ENCODE assay signal across 15 mouse cellular contexts in the genomic region with DNA sequence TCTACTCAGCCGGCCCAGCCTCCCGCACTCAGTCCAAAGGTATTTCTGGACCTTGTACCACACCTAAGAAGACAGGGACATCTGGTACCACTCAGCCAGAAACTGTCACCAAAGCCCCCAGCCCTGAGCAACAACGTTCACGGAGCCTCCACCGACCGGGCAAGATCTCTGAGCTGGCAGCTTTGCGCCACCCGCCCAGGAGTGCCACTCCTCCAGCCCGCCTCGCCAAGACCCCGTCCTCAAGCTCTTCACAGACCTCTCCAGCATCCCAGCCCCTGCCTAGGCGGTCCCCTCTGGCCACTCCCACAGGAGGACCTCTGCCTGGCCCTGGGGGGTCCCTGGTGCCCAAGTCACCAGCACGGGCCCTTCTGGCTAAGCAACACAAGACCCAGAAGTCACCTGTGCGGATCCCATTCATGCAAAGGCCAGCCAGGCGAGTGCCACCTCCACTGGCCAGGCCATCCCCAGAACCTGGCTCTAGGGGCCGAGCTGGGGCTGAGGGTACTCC. TPM values are rescaled to one million over a fixed set of nuclear protein-coding genes. Genes with fewer than 3 reads are reported as not detected.
DNase-seq lines count a peak whose midpoint lies in the region; ATAC-seq and TF ChIP-seq lines count a peak whose summit lies in the region.
"Had no signal": no experiment of that assay in that cellular context is flagged by ENCODE, and none has a peak within 500 bp of the region (broad histone marks: within the 10 kb centered on the region; RNA-seq: fewer than 3 reads in every experiment).

No protein-coding gene starts in this region.

- H3K4me2 ChIP-seq in hindbrain, embryonic 13.5 days, result no peak overlapping the region
- no peak overlapping the region for H3K4me2 ChIP-seq in hindbrain, embryonic 14.5 days (replicated peaks)
- H3K4me2 ChIP-seq in hindbrain, postnatal 0 days (ENCODE audit: low read depth, low read length), result no peak overlapping the region
- H3K4me2 ChIP-seq: forebrain, embryonic 12.5 days had no signal

- H3K4me3 ChIP-seq in hindbrain, embryonic 13.5 days, result no peak overlapping the region
- H3K4me3 ChIP-seq in hindbrain, embryonic 14.5 days (replicated peaks; ENCODE audit: low read length), result no peak overlapping the region
- peak overlapping the region; percentile 31 to 50; a peak in 1 of 4 replicates for H3K4me3 ChIP-seq in ES-E14 (ENCODE audit: insufficient read depth in 1 of 2, low read depth in 1 of 2, low read length in 2 of 2, poor library complexity in 1 of 2, severe bottlenecking in 1 of 2)
- H3K4me3 ChIP-seq in hindbrain, postnatal 0 days (ENCODE audit: low read length), result no peak overlapping the region
- H3K4me3 ChIP-seq: forebrain, embryonic 12.5 days; gastrocnemius, adult 2 months; heart, embryonic 15.5 days had no signal

- H3K27ac ChIP-seq in hindbrain, embryonic 13.5 days, result no peak overlapping the region
- H3K27ac ChIP-seq in hindbrain, embryonic 14.5 days, result no peak overlapping the region
- no peak overlapping the region for H3K27ac ChIP-seq in ES-E14 (ENCODE audit: insufficient read depth, low read depth, low read length, poor library complexity, severe bottlenecking)
- no peak overlapping the region for H3K27ac ChIP-seq in hindbrain, postnatal 0 days
- H3K27ac ChIP-seq: forebrain, embryonic 12.5 days; heart, embryonic 15.5 days; kidney, postnatal 0 days; liver, embryonic 14.5 days had no signal

- H3K27me3 ChIP-seq in hindbrain, embryonic 13.5 days, result peaks cover 3% of the 10 kb centered on the region; the same call in 1 of the 2 replicates
- no peaks in the 10 kb centered on the region for H3K27me3 ChIP-seq in hindbrain, embryonic 14.5 days (ENCODE audit: control insufficient read depth, insufficient read depth, low read length)
- H3K27me3 ChIP-seq in hindbrain, postnatal 0 days (ENCODE audit: insufficient read depth, low read length), result no peaks in the 10 kb centered on the region

- H3K9ac ChIP-seq in hindbrain, embryonic 13.5 days, result peak overlapping the region; percentile 19
- no peak overlapping the region for H3K9ac ChIP-seq in hindbrain, embryonic 14.5 days
- H3K9ac ChIP-seq in ES-E14 (ENCODE audit: insufficient read depth, low read depth, low read length, poor library complexity, severe bottlenecking), result no peak overlapping the region
- H3K9ac ChIP-seq in hindbrain, postnatal 0 days (replicated peaks; ENCODE audit: low read length), result 0 out of 2 replicates have a peak overlapping the region, but pooled peaks have one; percentile 9
- H3K9ac ChIP-seq: forebrain, embryonic 12.5 days; heart, embryonic 15.5 days; liver, embryonic 14.5 days had no signal

- no peak for ATAC-seq in hindbrain, embryonic 13.5 days (ENCODE audit: low FRiP score)
- no peak for ATAC-seq in hindbrain, embryonic 14.5 days (ENCODE audit: low FRiP score)
- no peak for ATAC-seq in hindbrain, postnatal 0 days

- in situ Hi-C loops in ES-E14 (cut with MboI; ENCODE audit: low sequenced_read_pairs in 2 of 2, unreplicated experiment in 2 of 2), result no loop called here

- peaks cover 73% of the 10 kb centered on the region for H3K4me1 ChIP-seq in hindbrain, embryonic 13.5 days (replicated peaks)
- peaks cover 5% of the 10 kb centered on the region for H3K4me1 ChIP-seq in hindbrain, embryonic 14.5 days (replicated peaks; ENCODE audit: control insufficient read depth, insufficient read depth, low read length)
- peaks cover 0 to 24% of the 10 kb centered on the region in 2 experiments; a peak in 2 of 4 replicates for H3K4me1 ChIP-seq in ES-E14 (ENCODE audit: control insufficient read depth in 2 of 2, insufficient read depth in 2 of 2, low read length in 2 of 2, poor library complexity in 1 of 2)
- H3K4me1 ChIP-seq in hindbrain, postnatal 0 days (ENCODE audit: insufficient read depth, low read length), result no peaks in the 10 kb centered on the region

- DNase-seq in cerebellum, postnatal 10 days, result peak; percentile 42 to 51
- no peak for DNase-seq in cerebellum, postnatal 4 days (ENCODE audit: low spot score in 2 of 2)
- DNase-seq in hindbrain, embryonic 14.5 days (ENCODE audit: low spot score), result no peak
- DNase-seq in ES-E14 (ENCODE audit: low read depth, low spot score), result no peak
- DNase-seq in hindbrain, postnatal 0 days (ENCODE audit: low spot score), result no peak
- DNase-seq in layer of hippocampus, adult 8-10 months (ENCODE audit: low spot score in 2 of 2), result no peak
- DNase-seq: B cell, adult 2 months; gastrocnemius, adult 2 months; lung, postnatal 10 days; thymus, postnatal 4 days had no signal

- no peak for TF ChIP-seq CTCF in hindbrain, postnatal 0 days (IDR thresholded peaks at IDR 0.05; ENCODE audit: low read depth)

- no peaks in the 10 kb centered on the region for H3K9me3 ChIP-seq in hindbrain, embryonic 13.5 days
- H3K9me3 ChIP-seq in hindbrain, embryonic 14.5 days (ENCODE audit: control insufficient read depth, low read length), result no peaks in the 10 kb centered on the region
- H3K9me3 ChIP-seq in ES-E14 (ENCODE audit: control insufficient read depth, insufficient read depth, low read depth, low read length), result no peaks in the 10 kb centered on the region
- no peaks in the 10 kb centered on the region for H3K9me3 ChIP-seq in hindbrain, postnatal 0 days (ENCODE audit: low read length)
- H3K9me3 ChIP-seq: forebrain, embryonic 12.5 days; heart, embryonic 15.5 days had no signal

- H3K36me3 ChIP-seq in hindbrain, embryonic 13.5 days, result peaks cover 96% of the 10 kb centered on the region
- peaks cover 95% of the 10 kb centered on the region for H3K36me3 ChIP-seq in hindbrain, embryonic 14.5 days (replicated peaks; ENCODE audit: control insufficient read depth, insufficient read depth)
- peaks cover 7% of the 10 kb centered on the region; the same call in 1 of the 2 replicates for H3K36me3 ChIP-seq in ES-E14 (ENCODE audit: control insufficient read depth, insufficient read depth, low read length, poor library complexity, severe bottlenecking)
- peaks cover 48% of the 10 kb centered on the region for H3K36me3 ChIP-seq in hindbrain, postnatal 0 days (ENCODE audit: insufficient read depth, low read length)

- WGBS in hindbrain, embryonic 13.5 days, result 63% methylated on average over 16 of the region's 16 CpGs
- 53% methylated on average over 16 of the region's 16 CpGs for WGBS in hindbrain, embryonic 14.5 days
- WGBS in hindbrain, postnatal 0 days, result 55% methylated on average over 16 of the region's 16 CpGs

TF ChIP-seq in ES-E14, 5 proteins besides CTCF, POLR2A, EP300 and RAD21:
- TF ChIP-seq CHD2 (IDR thresholded peaks at IDR 0.05; ENCODE audit: low read depth, low read length) (no peak), ZC3H11A (IDR thresholded peaks at IDR 0.05; ENCODE audit: borderline replicate concordance, low read depth, low read length) (no peak), MAFK (IDR thresholded peaks at IDR 0.05; ENCODE audit: insufficient read depth, low read depth, low read length) (no peak), HCFC1 (IDR thresholded peaks at IDR 0.05; ENCODE audit: borderline replicate concordance, insufficient read depth, low read length) (no peak)

RNA-seq across cellular contexts. Expression of a gene that starts 5.8 kb away (rescaled TPM):
- 28.5 and 29.1 TPM in 2 replicates for polyA plus RNA-seq in hindbrain, embryonic 13.5 days (2015; fragmentation: Nextera tagmentation; extraction: Ambion mirVana)
- polyA plus RNA-seq in hindbrain, embryonic 14.5 days (2014; fragmentation: Nextera tagmentation; extraction: Ambion mirVana), result 23.3 and 24.5 TPM in 2 replicates
- 29.6 and 33.4 TPM in 2 replicates for total RNA-seq in ES-E14 (2012; rRNA removed)
- 28.9 and 36.0 TPM in 2 replicates for total RNA-seq in hindbrain, postnatal 0 days (2014; rRNA removed)
- polyA plus RNA-seq in hindbrain, postnatal 0 days (2015; fragmentation: Nextera tagmentation; extraction: Ambion mirVana), result 35.7 and 38.4 TPM in 2 replicates
- 10 to 100 TPM; 20.4 to 27.1 (median 23.3) TPM for total RNA-seq in layer of hippocampus, adult 8-10 months (2022)

RNA-seq across cellular contexts. Expression of a gene that starts 14.8 kb away (rescaled TPM):
- 1.9 and 2.5 TPM in 2 replicates for polyA plus RNA-seq in hindbrain, embryonic 13.5 days (2015; fragmentation: Nextera tagmentation; extraction: Ambion mirVana)
- 4.4 and 4.7 TPM in 2 replicates for polyA plus RNA-seq in hindbrain, embryonic 14.5 days (2014; fragmentation: Nextera tagmentation; extraction: Ambion mirVana)
- 1.4 and 3.3 TPM in 2 replicates for total RNA-seq in ES-E14 (2012; rRNA removed)
- total RNA-seq in hindbrain, postnatal 0 days (2014; rRNA removed), result 3.8 and 6.7 TPM in 2 replicates
- polyA plus RNA-seq in hindbrain, postnatal 0 days (2015; fragmentation: Nextera tagmentation; extraction: Ambion mirVana), result 11.0 and 11.8 TPM in 2 replicates
- total RNA-seq in layer of hippocampus, adult 8-10 months (2022), result 1 to 10 TPM; 3.3 to 6.4 (median 4.1) TPM

RNA-seq across cellular contexts. Expression of a gene that starts 15.2 kb away (rescaled TPM):
- 3.1 and 3.5 TPM in 2 replicates for polyA plus RNA-seq in hindbrain, embryonic 13.5 days (2015; fragmentation: Nextera tagmentation; extraction: Ambion mirVana)
- polyA plus RNA-seq in hindbrain, embryonic 14.5 days (2014; fragmentation: Nextera tagmentation; extraction: Ambion mirVana), result 5.3 and 5.8 TPM in 2 replicates
- 13.3 and 21.8 TPM in 2 replicates for total RNA-seq in ES-E14 (2012; rRNA removed)
- total RNA-seq in hindbrain, postnatal 0 days (2014; rRNA removed), result 3.7 TPM in 2 replicates
- 5.2 and 5.5 TPM in 2 replicates for polyA plus RNA-seq in hindbrain, postnatal 0 days (2015; fragmentation: Nextera tagmentation; extraction: Ambion mirVana)
- 10 to 100 TPM in 2 of 4 experiments, 1 to 10 TPM in 2; 9.2 to 12.3 (median 10.2) TPM for total RNA-seq in layer of hippocampus, adult 8-10 months (2022)

RNA-seq across cellular contexts. Expression of a gene that starts 18.8 kb away (rescaled TPM):
- 182 and 183 TPM in 2 replicates for polyA plus RNA-seq in hindbrain, embryonic 13.5 days (2015; fragmentation: Nextera tagmentation; extraction: Ambion mirVana)
- 200 and 216 TPM in 2 replicates for polyA plus RNA-seq in hindbrain, embryonic 14.5 days (2014; fragmentation: Nextera tagmentation; extraction: Ambion mirVana)
- total RNA-seq in ES-E14 (2012; rRNA removed), result 4.4 and 4.6 TPM in 2 replicates
- 358 and 374 TPM in 2 replicates for total RNA-seq in hindbrain, postnatal 0 days (2014; rRNA removed)
- polyA plus RNA-seq in hindbrain, postnatal 0 days (2015; fragmentation: Nextera tagmentation; extraction: Ambion mirVana), result 81.3 and 97.6 TPM in 2 replicates
- 100 to 1,000 TPM in 3 of 4 experiments, 10 to 100 TPM in 1; 90.4 to 113 (median 110) TPM for total RNA-seq in layer of hippocampus, adult 8-10 months (2022)

RNA-seq across cellular contexts. Expression of a gene that starts 22.3 kb away (rescaled TPM):
- 583 and 598 TPM in 2 replicates for polyA plus RNA-seq in hindbrain, embryonic 13.5 days (2015; fragmentation: Nextera tagmentation; extraction: Ambion mirVana)
- polyA plus RNA-seq in hindbrain, embryonic 14.5 days (2014; fragmentation: Nextera tagmentation; extraction: Ambion mirVana), result 570 and 649 TPM in 2 replicates
- total RNA-seq in ES-E14 (2012; rRNA removed), result 2,505 and 2,820 TPM in 2 replicates
- total RNA-seq in hindbrain, postnatal 0 days (2014; rRNA removed), result 1,031 and 1,483 TPM in 2 replicates
- polyA plus RNA-seq in hindbrain, postnatal 0 days (2015; fragmentation: Nextera tagmentation; extraction: Ambion mirVana), result 676 and 682 TPM in 2 replicates
- total RNA-seq in layer of hippocampus, adult 8-10 months (2022), result 1,000 to 10,000 TPM in 1 of 4 experiments, 100 to 1,000 TPM in 3; 755 to 1,005 (median 888) TPM

Comparison
In these comparisons a context has a peak if more than half of its experiments do, and no peak if none do; other contexts are left out.
1. DNase-seq: peak in cerebellum, postnatal 10 days (2 of 2); none in cerebellum, postnatal 4 days (0 of 2), hindbrain, embryonic 14.5 days (single experiment), ES-E14 (single experiment), hindbrain, postnatal 0 days (single experiment) and layer of hippocampus, adult 8-10 months (0 of 2).
2. H3K9ac ChIP-seq: peak in hindbrain, embryonic 13.5 days (single experiment) and hindbrain, postnatal 0 days (single experiment); none in hindbrain, embryonic 14.5 days (single experiment) and ES-E14 (single experiment).
3. H3K4me3 ChIP-seq: peak in ES-E14 (2 of 2); none in hindbrain, embryonic 13.5 days (single experiment), hindbrain, embryonic 14.5 days (single experiment) and hindbrain, postnatal 0 days (single experiment).